Mouse (Mus musculus) ES-Bruce4 (cell line): ENCODE results near the gene Mapt.

Source experiments
- CTCF ChIP-seq: IDR thresholded peaks from one replicate; pipeline ENCODE4 v1.8.1; 2011; ENCODE audit warnings: low read depth, low read length
- POLR2A ChIP-seq: IDR thresholded peaks from one replicate; pipeline ENCODE4 v1.8.1; 2011; ENCODE audit warnings: low read length; ENCODE audit not compliant: insufficient read depth

DNA sequence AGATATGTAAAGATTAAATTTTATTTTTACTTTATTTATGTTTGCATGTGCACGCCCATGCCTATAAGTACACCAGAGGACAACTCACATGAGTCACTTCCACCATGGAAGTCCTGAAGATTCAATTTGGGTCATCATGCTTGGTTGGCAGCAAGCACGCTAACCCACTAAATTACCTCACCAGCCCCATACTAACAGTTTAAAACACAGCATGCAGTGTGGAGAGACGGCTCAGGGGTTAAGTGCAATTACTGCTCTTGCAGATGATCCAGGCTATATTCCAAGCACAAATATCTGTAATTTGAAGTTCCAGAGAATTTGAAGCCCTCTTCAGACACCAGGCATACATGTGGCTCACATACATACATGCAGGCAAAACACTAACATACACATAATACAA lies 145.1 kb downstream of the Mapt start:
- TF ChIP-seq CTCF (no peak), POLR2A (no peak)
